Mouse (Mus musculus): ENCODE results near the gene Mindy4b-ps.
"Not testable (repeated sequence)": the region's sequence is repeated elsewhere in the genome, so short reads cannot be mapped to it uniquely, and the experiment has no call there.

Gene Mindy4b-ps

GRCm38 (mm10) chr3:58822211-58822610, at the start of gene Mindy4b-ps:
TSS of gene Mindy4b-ps (minus strand) at chr3:58822311.
- no peak for DNase-seq (ENCODE audit: low read depth, low spot score)

DNA sequence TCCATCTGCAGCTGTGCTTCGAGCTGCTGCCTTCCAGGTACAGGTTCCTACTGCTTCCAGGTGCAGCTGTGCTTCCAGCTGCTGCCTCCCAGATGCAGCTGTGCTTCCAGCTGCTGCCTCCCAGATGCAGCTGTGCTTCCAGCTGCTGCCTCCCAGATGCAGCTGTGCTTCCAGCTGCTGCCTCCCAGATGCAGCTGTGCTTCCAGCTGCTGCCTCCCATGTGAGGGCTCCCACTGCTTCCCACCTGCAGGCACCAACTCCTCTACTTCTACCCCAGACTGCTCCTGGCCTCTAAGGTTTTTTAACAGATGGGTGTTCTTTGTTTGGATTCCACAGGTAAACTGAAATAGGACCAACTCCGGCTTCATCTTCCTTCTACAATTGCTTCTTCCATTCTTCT, 49.8 kb upstream of the Mindy4b-ps start:
- DNase-seq (ENCODE audit: low read depth, low spot score): not testable (repeated sequence)

GRCm38 (mm10) chr3:58865690-58866089, 43.6 kb upstream of the Mindy4b-ps start:
- no peak for DNase-seq (ENCODE audit: low read depth, low spot score)

DNA sequence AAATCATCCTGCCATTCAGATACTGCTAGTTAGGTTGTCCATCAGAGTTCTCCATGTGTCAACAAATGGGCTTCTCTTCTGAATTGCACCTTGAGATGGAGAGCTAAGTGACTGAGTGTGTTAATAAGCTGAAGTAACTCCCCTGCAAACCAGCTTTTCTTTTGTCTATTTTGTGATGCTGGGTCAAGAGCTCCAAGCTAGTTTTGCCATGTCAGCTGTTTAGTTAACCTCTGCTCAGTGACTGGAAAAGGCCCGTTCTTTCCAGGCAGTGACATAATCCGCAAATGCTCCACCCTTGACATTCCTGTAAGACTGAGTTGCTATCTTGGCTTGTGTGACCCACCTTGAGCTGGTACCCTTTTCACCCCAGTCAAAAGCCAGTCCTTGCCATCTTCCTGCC, 40.9 kb upstream of the Mindy4b-ps start:
- no peak for DNase-seq (ENCODE audit: low read depth, low spot score)

DNA sequence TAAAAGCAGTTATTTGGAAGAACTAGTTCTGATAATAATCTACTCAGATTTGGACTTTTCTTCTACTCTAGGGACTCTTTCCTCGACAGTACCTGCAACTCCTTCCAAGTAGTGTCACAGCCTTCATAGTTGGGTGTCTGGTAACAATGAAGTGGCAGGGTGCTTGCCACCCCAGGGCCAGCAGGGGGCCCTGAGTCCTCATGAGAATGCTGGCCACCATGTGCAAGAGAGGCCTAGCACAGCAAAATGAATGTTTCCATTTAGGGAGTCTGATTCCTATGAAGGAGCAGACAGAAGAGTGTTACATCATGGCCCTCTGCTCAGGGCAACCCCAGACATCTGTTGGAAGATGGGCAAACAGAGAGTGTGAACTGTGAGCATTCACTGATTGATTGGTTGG, 21.3 kb upstream of the Mindy4b-ps start:
- peak; percentile 40 for DNase-seq (ENCODE audit: low read depth, low spot score)

DNA sequence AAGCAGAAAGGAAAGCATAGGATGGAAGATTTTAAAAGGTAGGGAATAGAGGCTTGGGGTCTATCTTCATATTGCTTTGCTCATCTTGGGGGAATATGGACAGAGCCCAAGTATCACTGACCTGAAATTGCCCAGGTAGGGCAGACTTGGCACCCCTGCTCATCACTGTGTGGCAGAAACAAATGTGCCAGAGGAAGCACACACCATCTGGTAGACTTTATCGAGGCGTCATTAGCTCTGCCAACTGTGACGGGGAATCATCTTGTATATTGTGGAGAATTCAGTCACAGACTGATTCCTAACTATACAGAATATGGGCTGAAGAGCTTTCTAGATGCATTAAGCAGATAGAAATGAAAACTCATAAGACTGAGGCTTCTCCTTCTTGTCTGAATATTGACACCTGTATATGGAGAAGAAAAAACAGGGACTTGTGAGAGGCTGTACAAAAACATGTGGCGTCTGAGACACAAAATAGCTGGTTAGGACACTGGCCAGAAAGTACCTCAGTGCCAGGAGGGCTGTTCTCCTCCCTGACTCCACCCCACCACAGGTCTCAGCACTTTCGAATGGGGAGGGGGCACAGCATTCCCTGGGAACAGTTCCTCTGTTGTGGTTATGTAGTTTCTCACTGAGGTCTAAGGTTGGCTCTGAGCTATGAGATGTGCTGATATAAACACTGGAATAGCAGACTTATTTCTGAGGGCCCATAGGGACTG, 11.5 kb upstream of the Mindy4b-ps start:
- no peak for DNase-seq (ENCODE audit: low read depth, low spot score)

- no peak for DNase-seq (ENCODE audit: low read depth, low spot score)
Measured at GRCm38 (mm10) chr3:58832888-58833287, 10.8 kb upstream of the Mindy4b-ps start.

DNA sequence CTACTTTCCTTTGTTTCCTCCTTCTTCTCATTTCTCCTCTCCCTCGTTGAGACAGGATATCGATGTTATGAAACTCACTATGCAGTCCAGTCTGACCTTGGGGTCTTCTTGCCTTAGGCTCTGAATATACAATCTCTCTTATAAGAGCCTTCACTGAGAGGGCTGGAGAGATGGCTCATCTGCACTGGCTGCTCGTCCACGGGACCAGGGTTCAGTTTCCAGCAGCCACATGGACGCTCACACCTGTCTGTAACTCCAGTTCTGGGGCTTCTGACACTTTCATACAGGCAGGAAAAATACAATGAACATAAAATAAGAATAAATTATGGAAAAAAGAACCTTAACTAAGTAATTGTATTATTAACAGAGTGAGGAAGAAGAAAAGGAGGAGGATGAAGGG, 9.5 kb upstream of the Mindy4b-ps start:
- no peak for DNase-seq (ENCODE audit: low read depth, low spot score)

- DNase-seq (ENCODE audit: low read depth, low spot score): no peak
Measured at GRCm38 (mm10) chr3:58829926-58830325, 7.8 kb upstream of the Mindy4b-ps start.

- DNase-seq (ENCODE audit: low read depth, low spot score): no peak
Measured at GRCm38 (mm10) chr3:58828366-58829153, 6.4 kb upstream of the Mindy4b-ps start.

DNA sequence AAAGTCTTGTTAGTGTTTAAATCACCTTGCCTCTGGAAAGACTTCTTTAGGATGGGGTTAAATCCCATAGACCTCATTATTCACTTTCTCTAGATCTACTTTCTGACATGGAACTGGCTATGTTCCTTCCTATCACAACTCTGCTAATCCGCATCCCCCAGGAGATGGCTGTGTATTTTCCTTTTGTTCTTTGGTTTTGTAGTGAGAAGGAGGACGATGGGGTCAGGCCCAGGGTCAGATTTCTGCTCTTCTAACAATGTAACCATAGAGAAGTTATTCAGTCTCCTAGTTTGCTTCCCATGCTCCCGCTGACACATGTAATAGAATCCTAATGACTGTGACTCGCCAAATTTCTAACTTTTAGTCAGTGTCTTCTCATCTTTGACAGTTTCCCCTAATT, 4.2 kb upstream of the Mindy4b-ps start:
- no peak for DNase-seq (ENCODE audit: low read depth, low spot score)

DNA sequence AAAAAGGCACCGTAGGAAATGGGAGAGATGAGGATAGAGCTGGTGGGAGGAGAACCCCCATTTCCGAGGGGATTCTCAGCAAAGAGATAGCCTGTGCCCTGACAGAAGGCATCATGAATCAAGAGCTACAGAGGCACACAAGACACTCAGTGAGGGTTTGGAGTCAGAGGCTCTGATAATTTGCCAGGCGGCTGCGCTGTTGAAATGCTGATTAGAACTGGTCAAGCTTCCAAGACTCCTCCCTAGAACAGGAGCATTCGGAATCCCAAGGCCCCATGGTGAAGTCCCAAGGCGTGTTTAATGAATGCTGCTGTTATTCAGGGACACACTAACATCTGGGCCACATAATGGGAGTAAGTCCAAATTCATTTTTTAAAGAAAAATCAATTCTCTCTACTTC, 4.8 kb downstream of the Mindy4b-ps start:
- peak; percentile 35 for DNase-seq (ENCODE audit: low read depth, low spot score)

GRCm38 (mm10) chr3:58814191-58814590, 7.9 kb downstream of the Mindy4b-ps start:
- DNase-seq (ENCODE audit: low read depth, low spot score): no peak

DNA sequence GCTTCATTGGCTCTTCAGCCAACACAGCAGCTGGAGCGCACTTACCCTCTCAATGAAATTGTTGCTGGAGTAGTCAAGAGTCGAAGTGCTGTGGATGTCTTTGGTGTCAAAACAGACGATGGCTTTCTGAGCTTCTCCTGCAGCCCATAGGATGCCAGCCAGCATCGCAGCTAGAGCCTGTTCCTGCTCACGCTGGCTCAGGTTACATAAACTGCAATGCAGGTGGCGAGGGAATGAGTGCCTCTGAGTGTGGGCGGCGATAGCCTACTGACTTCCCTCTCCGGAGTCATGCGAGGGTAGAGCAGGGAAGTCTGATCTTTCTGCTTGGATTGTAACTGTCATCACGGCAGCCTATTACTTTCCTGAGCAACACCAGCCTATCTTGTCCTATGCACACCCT, 11.8 kb downstream of the Mindy4b-ps start:
- no peak for DNase-seq (ENCODE audit: low read depth, low spot score)

DNA sequence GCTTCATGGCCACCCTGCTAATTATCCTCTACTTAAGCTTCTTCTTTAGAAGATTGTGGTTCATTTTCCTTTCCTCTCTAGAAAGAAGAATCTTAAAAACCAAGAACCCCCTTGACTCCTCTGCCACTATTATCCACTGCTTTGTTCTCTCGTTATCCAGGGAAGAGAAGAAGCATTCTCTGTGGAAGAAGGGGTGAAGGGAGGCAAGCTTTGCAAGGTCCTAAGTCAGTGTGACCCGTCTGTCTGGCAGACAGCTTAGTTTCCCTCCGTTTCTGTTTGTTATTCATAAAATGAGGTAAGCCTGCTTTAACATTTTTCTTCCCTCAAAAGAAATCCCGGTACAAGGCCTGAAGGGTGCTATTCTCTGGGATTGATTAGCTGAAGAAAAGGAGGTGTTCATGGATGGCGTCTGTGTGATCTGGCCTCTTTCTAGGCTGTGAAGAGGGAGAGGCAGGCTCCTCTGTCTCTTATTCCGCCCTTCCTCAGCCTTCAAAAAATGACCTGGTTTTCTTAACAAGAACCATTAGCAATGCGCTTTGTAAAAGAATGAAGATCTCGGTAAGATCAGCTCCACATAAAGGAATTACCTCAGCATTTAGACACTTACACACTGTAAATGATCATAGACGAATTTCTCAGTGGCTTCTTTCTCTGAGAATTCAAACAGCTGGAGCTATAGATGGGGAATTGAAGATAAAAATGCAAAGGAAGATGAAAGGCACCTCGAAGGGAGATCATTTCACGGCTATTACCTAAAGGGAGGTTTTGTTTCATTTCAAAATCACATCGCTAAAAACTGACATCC, 12.8 kb downstream of the Mindy4b-ps start:
- DNase-seq (ENCODE audit: low read depth, low spot score): no peak

- DNase-seq (ENCODE audit: low read depth, low spot score): no peak
Measured at GRCm38 (mm10) chr3:58808636-58809035, 13.5 kb downstream of the Mindy4b-ps start.

GRCm38 (mm10) chr3:58804745-58805144, 17.4 kb downstream of the Mindy4b-ps start:
- DNase-seq (ENCODE audit: low read depth, low spot score): no peak

- DNase-seq (ENCODE audit: low read depth, low spot score): no peak
Measured at GRCm38 (mm10) chr3:58798676-58799075, 23.4 kb downstream of the Mindy4b-ps start.

- no peak for DNase-seq (ENCODE audit: low read depth, low spot score)
Measured at GRCm38 (mm10) chr3:58798245-58798644, 23.9 kb downstream of the Mindy4b-ps start.

DNA sequence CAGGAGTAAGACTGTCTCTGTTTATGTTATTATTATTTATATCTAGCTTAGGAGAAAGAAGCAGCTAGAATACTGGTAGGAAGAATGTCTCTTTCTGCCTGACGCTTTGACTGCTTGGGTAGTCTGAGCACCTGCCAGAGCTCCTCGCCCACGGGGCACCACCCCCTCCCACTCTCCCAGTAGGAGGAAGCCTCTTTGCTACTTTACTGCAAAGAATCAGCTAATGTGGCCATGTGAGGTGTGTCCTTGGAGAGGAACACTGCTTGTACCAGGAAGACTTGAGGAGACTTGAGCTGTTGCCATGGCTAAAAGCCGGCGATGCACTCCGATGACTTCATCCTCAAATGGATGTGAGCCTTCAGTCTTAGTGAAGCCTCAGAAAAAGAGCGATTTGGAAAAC, 32.6 kb downstream of the Mindy4b-ps start:
- no peak for DNase-seq (ENCODE audit: low read depth, low spot score)

DNA sequence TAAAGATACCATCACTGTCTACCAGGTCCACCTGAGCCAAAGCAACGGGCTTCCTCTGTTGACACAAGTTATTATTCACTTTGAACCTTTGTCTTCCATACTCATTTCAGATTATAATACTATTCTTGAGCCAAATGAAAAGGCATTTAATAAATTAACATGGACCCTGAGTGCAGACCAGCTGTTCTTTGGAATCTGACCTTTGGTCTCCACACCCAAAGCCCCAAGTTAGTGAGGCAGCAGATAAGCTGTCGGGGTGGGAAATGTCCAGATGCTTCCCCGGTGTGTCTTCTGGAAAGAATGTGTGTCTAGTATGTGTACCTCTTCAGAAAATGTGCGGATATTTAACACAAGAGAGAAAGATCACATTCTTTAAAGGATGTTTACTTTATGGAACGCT, 33.1 kb downstream of the Mindy4b-ps start:
- DNase-seq (ENCODE audit: low read depth, low spot score): no peak

GRCm38 (mm10) chr3:58786470-58786869, 35.6 kb downstream of the Mindy4b-ps start:
- DNase-seq (ENCODE audit: low read depth, low spot score): peak; percentile 48
